Mouse (Mus musculus) v-Abl transformed pro-B cells (cell line): ENCODE measurements around the gene Trabd.

Source experiments
- in situ Hi-C, 2 experiments: fragments of 400-800 bp; cut with MboI; formaldehyde crosslinking; loops; one replicate each; pipeline ENCODE4 v1.15.1; 2025; ENCODE audit not compliant: unreplicated experiment in 2 of 2

Trabd gene

GRCm38 (mm10) chr15:89122649-89123366, 47.9 kb downstream of the Trabd start, which contains the start of gene Tubgcp6:
Gene Tubgcp6 (minus strand): TSS chr15:89123112.
- in situ Hi-C loops = loop anchor here (25.0 kb wide), 1 partner anchor 89 kb away; the partner anchor contains the start of gene Ppp6r2 (in 2 of the 2)

- in situ Hi-C loops = loop anchor here (25.0 kb wide), 1 partner anchor 89 kb away; the partner anchor contains the start of gene Ppp6r2 (in 2 of the 2)
Observed at GRCm38 (mm10) chr15:89123595-89123994, 48.7 kb downstream of the Trabd start.

- in situ Hi-C loops = loop anchor here (25.0 kb wide), 1 partner anchor 88 kb away; the partner anchor contains the start of gene Ppp6r2 (in 2 of the 2)
Observed at GRCm38 (mm10) chr15:89124312-89124711, 49.4 kb downstream of the Trabd start.

- in situ Hi-C loops = no loop called here
Observed at GRCm38 (mm10) chr15:89125351-89125750, 50.4 kb downstream of the Trabd start.

- in situ Hi-C loops = no loop called here
Observed at GRCm38 (mm10) chr15:89126622-89127021, 51.7 kb downstream of the Trabd start.

- in situ Hi-C loops = no loop called here
Observed at GRCm38 (mm10) chr15:89127364-89127940, 52.5 kb downstream of the Trabd start.

GRCm38 (mm10) chr15:89128382-89129350, 53.7 kb downstream of the Trabd start, which contains the start of gene Hdac10:
Gene Hdac10 (minus strand): TSS chr15:89128700.
- in situ Hi-C loops = no loop called here

- in situ Hi-C loops = no loop called here
Observed at GRCm38 (mm10) chr15:89130245-89130644, 55.3 kb downstream of the Trabd start.

GRCm38 (mm10) chr15:89131316-89131715, 56.4 kb downstream of the Trabd start:
- in situ Hi-C loops = no loop called here
